Mouse (Mus musculus) megakaryocyte, embryonic 14.5 days (primary cell): ENCODE data around the gene Mycl.

Source experiments
- FLI1 ChIP-seq: IDR thresholded peaks from 2 replicates; pipeline ENCODE4 v1.6.1; 2012; ENCODE audit warnings: low read length, inconsistent platforms, mixed read lengths
- GATA1 ChIP-seq: IDR thresholded peaks from 3 replicates; pipeline ENCODE4 v1.6.1; 2012; ENCODE audit warnings: mixed read lengths, low read length, inconsistent platforms, borderline replicate concordance

- TF ChIP-seq FLI1, result no peak
- no peak for TF ChIP-seq GATA1
Observed at GRCm38 (mm10) chr4:123016451-123016957, 21.1 kb downstream of the Mycl start, which contains the start of gene Trit1.
